ENCODE assay signal across 17 mouse cellular contexts in genomic region chr11:57468706-57469105, GRCm38 (mm10). TPM values are rescaled to one million over a fixed set of nuclear protein-coding genes. Genes with fewer than 3 reads are reported as not detected.
DNase-seq lines count a peak whose midpoint lies in the region; ATAC-seq and TF ChIP-seq lines count a peak whose summit lies in the region.
"Had no signal": no experiment of that assay in that cellular context is flagged by ENCODE, and none has a peak within 500 bp of the region (broad histone marks: within the 10 kb centered on the region; RNA-seq: fewer than 3 reads in every experiment).

No protein-coding gene starts in this region.

- no peaks in the 10 kb centered on the region for H3K4me1 ChIP-seq in heart, adult 2 months (ENCODE audit: control insufficient read depth, insufficient read depth, low read length)
- H3K4me1 ChIP-seq in liver, postnatal 0 days (ENCODE audit: insufficient read depth): 0 out of 2 replicates have a peak, but pooled peaks cover 3% of the 10 kb centered on the region
- no peaks in the 10 kb centered on the region for H3K4me1 ChIP-seq in CH12.LX (ENCODE audit: control insufficient read depth in 1 of 2, insufficient read depth in 2 of 2)
- H3K4me1 ChIP-seq: limb, embryonic 13.5 days; midbrain, embryonic 12.5 days had no signal

- H3K27me3 ChIP-seq in heart, adult 2 months (ENCODE audit: control insufficient read depth, insufficient read depth, low read length): no peaks in the 10 kb centered on the region
- H3K27me3 ChIP-seq in liver, postnatal 0 days (ENCODE audit: insufficient read depth, low read length): no peaks in the 10 kb centered on the region
- H3K27me3 ChIP-seq in CH12.LX (replicated peaks): peaks cover 50% of the 10 kb centered on the region
- H3K27me3 ChIP-seq: limb, embryonic 13.5 days had no signal

- no peak for ATAC-seq in liver, postnatal 0 days

- no peak for TF ChIP-seq RAD21 in CH12.LX (IDR thresholded peaks at IDR 0.05; ENCODE audit: low read depth, low read length)

- 72% methylated on average over 4 of the region's 4 CpGs for WGBS in heart, adult 2 months
- 60% methylated on average over 4 of the region's 4 CpGs for WGBS in liver, postnatal 0 days (ENCODE audit: insufficient replicate concordance)

- no peak overlapping the region for H3K9ac ChIP-seq in heart, adult 2 months (ENCODE audit: low read depth, low read length)
- no peak overlapping the region for H3K9ac ChIP-seq in liver, postnatal 0 days (replicated peaks)
- no peak overlapping the region for H3K9ac ChIP-seq in CH12.LX (ENCODE audit: insufficient read depth, low read depth)
- H3K9ac ChIP-seq: heart, embryonic 15.5 days; limb, embryonic 13.5 days; midbrain, embryonic 12.5 days had no signal

- H3K9me3 ChIP-seq in liver, postnatal 0 days (ENCODE audit: low read length): no peaks in the 10 kb centered on the region
- H3K9me3 ChIP-seq in CH12.LX (replicated peaks; ENCODE audit: low read length): peaks cover 10% of the 10 kb centered on the region
- H3K9me3 ChIP-seq: G1E; heart, embryonic 15.5 days; limb, embryonic 13.5 days; midbrain, embryonic 12.5 days had no signal

- H3K36me3 ChIP-seq in heart, adult 2 months (ENCODE audit: control insufficient read depth, insufficient read depth, low read length): no peaks in the 10 kb centered on the region
- H3K36me3 ChIP-seq in liver, postnatal 0 days (replicated peaks; ENCODE audit: insufficient read depth, low read length): no peaks in the 10 kb centered on the region
- H3K36me3 ChIP-seq in CH12.LX (replicated peaks in 1 of 2; ENCODE audit: control insufficient read depth in 1 of 2, insufficient read depth in 1 of 2, low read length in 1 of 2): no peaks in the 10 kb centered on the region
- H3K36me3 ChIP-seq: G1E; heart, embryonic 15.5 days; limb, embryonic 13.5 days; midbrain, embryonic 12.5 days had no signal

- TF ChIP-seq CTCF in heart, adult 2 months (IDR thresholded peaks at IDR 0.05): peak; percentile 55
- peak; percentile 45 for TF ChIP-seq CTCF in liver, postnatal 0 days (IDR thresholded peaks at IDR 0.05; ENCODE audit: low read depth)
- peak; percentile 39 to 43 for TF ChIP-seq CTCF in CH12.LX (conservative IDR thresholded peaks at IDR 0.05 in 1 of 2, IDR thresholded peaks at IDR 0.05 in 1 of 2; ENCODE audit: low read depth in 2 of 2, low read length in 2 of 2)

- no peak overlapping the region for H3K4me3 ChIP-seq in heart, adult 2 months
- no peak overlapping the region for H3K4me3 ChIP-seq in liver, postnatal 0 days (ENCODE audit: low read depth, low read length)
- H3K4me3 ChIP-seq in CH12.LX (replicated peaks in 1 of 3; ENCODE audit: low read depth in 2 of 3, low read length in 2 of 3, poor library complexity in 1 of 3): no peak overlapping the region
- H3K4me3 ChIP-seq: erythroblast, embryonic 14.5 days; heart, embryonic 15.5 days; limb, embryonic 13.5 days; midbrain, embryonic 12.5 days had no signal

- intact Hi-C loops in heart, adult 2 months (cut with DNase I): loop anchor here (2.0 to 10.0 kb wide), 3 partner anchors 158 to 1244 kb away; no protein-coding TSS in a partner anchor

- in situ Hi-C loops in CH12.LX (cut with MboI; ENCODE audit: low pct_ligation_motif_present, low pct_unique_long_range_greater_than_20kb, low sequenced_read_pairs): loop anchor here (25.0 kb wide), 1 partner anchor 1331 kb away; no protein-coding TSS in a partner anchor

- TF ChIP-seq POLR2A in heart, adult 2 months (IDR thresholded peaks at IDR 0.05; ENCODE audit: insufficient read depth, low read depth, low read length): no peak
- no peak for TF ChIP-seq POLR2A in CH12.LX (IDR thresholded peaks at IDR 0.05; ENCODE audit: low read depth, low read length)

- no peak overlapping the region for H3K4me2 ChIP-seq in liver, postnatal 0 days (ENCODE audit: low read depth, low read length)
- no peak overlapping the region for H3K4me2 ChIP-seq in CH12.LX (ENCODE audit: insufficient read depth, low read depth, poor library complexity, severe bottlenecking)
- H3K4me2 ChIP-seq: heart, embryonic 15.5 days; limb, embryonic 13.5 days; midbrain, embryonic 12.5 days had no signal

- no peak for TF ChIP-seq EP300 in heart, adult 2 months (IDR thresholded peaks at IDR 0.05; ENCODE audit: insufficient read depth, low read depth, low read length)
- TF ChIP-seq EP300 in liver, postnatal 0 days (IDR thresholded peaks at IDR 0.05; ENCODE audit: low read depth): no peak
- TF ChIP-seq EP300 in CH12.LX (IDR thresholded peaks at IDR 0.05; ENCODE audit: low read length): no peak

- H3K79me2 ChIP-seq in heart, adult 2 months (replicated peaks; ENCODE audit: control insufficient read depth, insufficient read depth, low read length): no peaks in the 10 kb centered on the region
- H3K79me2 ChIP-seq in CH12.LX (replicated peaks; ENCODE audit: control insufficient read depth, extremely low read depth, insufficient read depth, poor library complexity, severe bottlenecking): no peaks in the 10 kb centered on the region

- no peak for DNase-seq in heart, adult 2 months
- no peak for DNase-seq in heart, adult 9 months (ENCODE audit: low spot score in 2 of 2)
- DNase-seq in liver, postnatal 0 days: no peak
- no peak for DNase-seq in liver
- no peak for DNase-seq in CH12.LX (ENCODE audit: extremely low read depth)
- DNase-seq in naive thymus-derived CD4-positive, alpha-beta T cell, adult 2 months (ENCODE audit: low read depth): peak; percentile 48
- no peak for DNase-seq in cerebellum, postnatal 36 days
- DNase-seq: cerebellum, postnatal 10 days; heart, adult 11 months; kidney, postnatal 10 days; lung, adult 18-20 months; thymus, postnatal 36 days had no signal

- no peak overlapping the region for H3K27ac ChIP-seq in heart, adult 2 months
- no peak overlapping the region for H3K27ac ChIP-seq in liver, postnatal 0 days (ENCODE audit: low read depth)
- no peak overlapping the region for H3K27ac ChIP-seq in CH12.LX (ENCODE audit: insufficient read depth, low read depth)
- H3K27ac ChIP-seq: heart, embryonic 15.5 days; limb, embryonic 13.5 days; midbrain, embryonic 12.5 days had no signal

- dilution Hi-C loops in CH12.LX (cut with MboI; ENCODE audit: extremely low pct_ligation_motif_present, extremely low pct_unique_long_range_greater_than_20kb, low sequenced_read_pairs): no loop called here

TF ChIP-seq in CH12.LX, 34 proteins besides CTCF, POLR2A, EP300 and RAD21:
- no peak for TF ChIP-seq ZMIZ1 (IDR thresholded peaks at IDR 0.05; ENCODE audit: low read depth, low read length)
- no peak for TF ChIP-seq NELFE (IDR thresholded peaks at IDR 0.05; ENCODE audit: low read depth, low read length)
TF ChIP-seq in CH12.LX: peak in this region for 0.

RNA-seq across cellular contexts. Expression of gene Fam114a2, which starts 49.7 kb away (rescaled TPM):
- total RNA-seq in heart, adult 2 months (2021): 10 to 100 TPM; 37.7 to 42.4 TPM
- polyA plus RNA-seq in heart, adult 2 months (2012; rRNA removed): 26.1 and 32.2 TPM in 2 replicates
- polyA plus RNA-seq in liver, postnatal 0 days (2015; fragmentation: Nextera tagmentation; extraction: Ambion mirVana): 22.7 and 22.9 TPM in 2 replicates
- 42.0 and 54.3 TPM in 2 replicates for total RNA-seq in CH12.LX (2012; rRNA removed)
- total RNA-seq in CH12.LX (2014; rRNA removed): 65.9 and 66.4 TPM in 2 replicates
- polyA plus RNA-seq in CH12.LX (2012; ENCODE audit: insufficient read length, low read depth): 47.9 and 49.8 TPM in 2 replicates

RNA-seq across cellular contexts. Expression of gene Mfap3, which starts 49.8 kb away (rescaled TPM):
- total RNA-seq in heart, adult 2 months (2021): 10 to 100 TPM; 11.1 to 12.5 TPM
- 7.3 and 8.6 TPM in 2 replicates for polyA plus RNA-seq in heart, adult 2 months (2012; rRNA removed)
- 11.7 and 13.6 TPM in 2 replicates for polyA plus RNA-seq in liver, postnatal 0 days (2015; fragmentation: Nextera tagmentation; extraction: Ambion mirVana)
- total RNA-seq in CH12.LX (2012; rRNA removed) (22.6 TPM in 2 replicates), CH12.LX (2014; rRNA removed) (25.0 and 27.0 TPM in 2 replicates)
- polyA plus RNA-seq in CH12.LX (2012; ENCODE audit: insufficient read length, low read depth): 28.5 and 32.2 TPM in 2 replicates
